Mouse (Mus musculus) MEL (cell line): ENCODE data around the gene Actn3. TPM values are rescaled to one million over a fixed set of nuclear protein-coding genes. Genes with fewer than 3 reads are reported as not detected.

Experiments used
- DNase-seq: peaks from one replicate; pipeline ENCODE4 v3.0.0; 2011; ENCODE audit warnings: low read depth, low spot score
- H3K27ac ChIP-seq: 2 replicates; pipeline ENCODE4 v1.5.1; 2012; ENCODE audit warnings: low read depth, mild to moderate bottlenecking, control low read depth, low read length, moderate library complexity; ENCODE audit not compliant: control insufficient read depth
- H3K27me3 ChIP-seq, 2 experiments: fragments of 150-350 bp in 1 of 2; sonication (generic) in 1 of 2; 2 replicates each; pipeline ENCODE4 v1.6.1; 2012; ENCODE audit warnings: low read length in 2 of 2, mild to moderate bottlenecking in 2 of 2, improper control_type of control experiment in 1 of 2, moderate library complexity in 1 of 2; ENCODE audit not compliant: insufficient read depth in 2 of 2, control insufficient read depth in 1 of 2
- H3K36me3 ChIP-seq, 2 experiments: 2 replicates each; pipeline ENCODE4 v1.6.1; 2012 to 2014; ENCODE audit warnings: low read length in 2 of 2, improper control_type of control experiment in 1 of 2, inconsistent platforms in 1 of 2, mild to moderate bottlenecking in 1 of 2; ENCODE audit not compliant: insufficient read depth in 2 of 2, control insufficient read depth in 1 of 2
- H3K4me1 ChIP-seq, 2 experiments: fragments of 150-350 bp in 1 of 2; sonication (generic) in 1 of 2; 2 replicates each; pipeline ENCODE4 v1.6.1; 2012; ENCODE audit warnings: low read length in 2 of 2, improper control_type of control experiment in 1 of 2, mild to moderate bottlenecking in 1 of 2; ENCODE audit not compliant: insufficient read depth in 2 of 2, control insufficient read depth in 1 of 2
- H3K4me3 ChIP-seq, 2 experiments: fragments of 150-350 bp in 1 of 2; sonication (generic) in 1 of 2; 2 replicates each; pipeline ENCODE4 v1.5.1; 2012; ENCODE audit warnings: low read depth in 2 of 2, low read length in 2 of 2, mild to moderate bottlenecking in 2 of 2, moderate library complexity in 2 of 2, control low read depth in 1 of 2, improper control_type of control experiment in 1 of 2; ENCODE audit not compliant: control insufficient read depth in 1 of 2, insufficient read depth in 1 of 2
- H3K79me2 ChIP-seq: 2 replicates; pipeline ENCODE4 v1.6.1; 2012; ENCODE audit warnings: mild to moderate bottlenecking, low read length, moderate library complexity; ENCODE audit not compliant: control insufficient read depth, poor library complexity, insufficient read depth
- H3K9ac ChIP-seq: 2 replicates; pipeline ENCODE4 v1.6.1; 2012; ENCODE audit warnings: low read depth, mild to moderate bottlenecking, control low read depth, low read length, moderate library complexity; ENCODE audit not compliant: control insufficient read depth, poor library complexity, severe bottlenecking
- H3K9me3 ChIP-seq: fragments of 150-350 bp; sonication (generic); replicated peaks from 2 replicates; pipeline ENCODE4 v1.6.1; 2012; ENCODE audit warnings: mild to moderate bottlenecking, low read length, improper control_type of control experiment, moderate library complexity; ENCODE audit not compliant: insufficient read depth
- BHLHE40 ChIP-seq: IDR thresholded peaks from 2 replicates; pipeline ENCODE4 v1.6.1; 2012; ENCODE audit warnings: low read depth, mild to moderate bottlenecking, inconsistent platforms, low read length, improper control_type of control experiment, borderline replicate concordance
- CHD1 ChIP-seq: IDR thresholded peaks from 2 replicates; pipeline ENCODE4 v1.6.1; 2012; ENCODE audit warnings: low read depth, mild to moderate bottlenecking, inconsistent platforms, low read length, improper control_type of control experiment
- CTCF ChIP-seq, 3 experiments: IDR thresholded peaks in 2 of 3; conservative IDR thresholded peaks in 1 of 3; 2 replicates each; pipeline ENCODE4 v1.5.1; 2011 to 2012; ENCODE audit warnings: low read length in 3 of 3, low read depth in 2 of 3, mild to moderate bottlenecking in 2 of 3, improper control_type of control experiment in 1 of 3, inconsistent platforms in 1 of 3, mixed read lengths in 1 of 3, moderate library complexity in 1 of 3; ENCODE audit not compliant: control insufficient read depth in 1 of 3, insufficient read depth in 1 of 3, poor library complexity in 1 of 3, severe bottlenecking in 1 of 3
- E2F4 ChIP-seq: IDR thresholded peaks from 2 replicates; pipeline ENCODE4 v1.6.1; 2011; ENCODE audit warnings: low read depth, low read length, improper control_type of control experiment, borderline replicate concordance
- ELF1 ChIP-seq: IDR thresholded peaks from 2 replicates; pipeline ENCODE4 v1.6.1; 2014; ENCODE audit warnings: low read depth, mild to moderate bottlenecking, inconsistent platforms, low read length, improper control_type of control experiment, moderate library complexity
- EP300 ChIP-seq, 2 experiments: IDR thresholded peaks; 2 replicates each; pipeline ENCODE4 v1.6.1; 2011; ENCODE audit warnings: improper control_type of control experiment in 2 of 2, low read length in 2 of 2, low read depth in 1 of 2, mild to moderate bottlenecking in 1 of 2
- GATA1 ChIP-seq: IDR thresholded peaks from 2 replicates; pipeline ENCODE4 v1.6.1; 2011; ENCODE audit warnings: low read depth, low read length, improper control_type of control experiment
- JUND ChIP-seq: IDR thresholded peaks from 2 replicates; pipeline ENCODE4 v1.6.1; 2011; ENCODE audit warnings: low read depth, mild to moderate bottlenecking, improper control_type of control experiment, low read length
- KAT2A ChIP-seq: conservative IDR thresholded peaks from 2 replicates; pipeline ENCODE4 v1.6.1; 2012; ENCODE audit warnings: low read depth, low read length, improper control_type of control experiment, inconsistent platforms
- MAFK ChIP-seq: IDR thresholded peaks from 2 replicates; pipeline ENCODE4 v1.6.1; 2011; ENCODE audit warnings: low read depth, mild to moderate bottlenecking, low read length, improper control_type of control experiment, borderline replicate concordance
- MAX ChIP-seq: IDR thresholded peaks from 2 replicates; pipeline ENCODE4 v1.6.1; 2011; ENCODE audit warnings: low read length, improper control_type of control experiment
- MAZ ChIP-seq: IDR thresholded peaks from 2 replicates; pipeline ENCODE4 v1.6.1; 2012; ENCODE audit warnings: low read depth, mild to moderate bottlenecking, inconsistent platforms, low read length, improper control_type of control experiment
- MEF2A ChIP-seq: IDR thresholded peaks from 2 replicates; pipeline ENCODE4 v1.6.1; 2014; ENCODE audit warnings: low read depth, mild to moderate bottlenecking, inconsistent platforms, low read length, improper control_type of control experiment; ENCODE audit not compliant: poor library complexity, insufficient replicate concordance, severe bottlenecking; ENCODE audit errors: extremely low read depth
- MXI1 ChIP-seq: IDR thresholded peaks from 2 replicates; pipeline ENCODE4 v1.6.1; 2011; ENCODE audit warnings: mild to moderate bottlenecking, low read depth, low read length, improper control_type of control experiment
- MYB ChIP-seq: IDR thresholded peaks from 2 replicates; pipeline ENCODE4 v1.6.1; 2011; ENCODE audit warnings: mild to moderate bottlenecking, low read depth, low read length, improper control_type of control experiment
- MYC ChIP-seq: IDR thresholded peaks from 2 replicates; pipeline ENCODE4 v1.6.1; 2011; ENCODE audit warnings: low read depth, mild to moderate bottlenecking, low read length, improper control_type of control experiment, moderate library complexity
- NRF1 ChIP-seq: IDR thresholded peaks from 2 replicates; pipeline ENCODE4 v1.6.1; 2014; ENCODE audit warnings: low read depth, mild to moderate bottlenecking, inconsistent platforms, low read length, improper control_type of control experiment, moderate library complexity; ENCODE audit not compliant: poor library complexity, insufficient read depth, severe bottlenecking
- POLR2A ChIP-seq, 2 experiments: IDR thresholded peaks; 2 replicates each; pipeline ENCODE4 v1.6.1; 2011 to 2012; ENCODE audit warnings: low read length in 2 of 2, mild to moderate bottlenecking in 2 of 2, control low read depth in 1 of 2, improper control_type of control experiment in 1 of 2, low read depth in 1 of 2, moderate library complexity in 1 of 2; ENCODE audit not compliant: control insufficient read depth in 1 of 2, insufficient read depth in 1 of 2, poor library complexity in 1 of 2
- POLR2AphosphoS2 ChIP-seq: IDR thresholded peaks from 2 replicates; pipeline ENCODE4 v1.6.1; 2011; ENCODE audit warnings: low read length, improper control_type of control experiment
- POLR2AphosphoS5 ChIP-seq: IDR thresholded peaks from 2 replicates; pipeline ENCODE4 v1.6.1; 2012; ENCODE audit warnings: low read depth, borderline replicate concordance, mild to moderate bottlenecking, inconsistent platforms, low read length, moderate library complexity, mixed read lengths
- RAD21 ChIP-seq: IDR thresholded peaks from 2 replicates; pipeline ENCODE4 v1.6.1; 2011; ENCODE audit warnings: mild to moderate bottlenecking, low read depth, low read length, improper control_type of control experiment
- RCOR1 ChIP-seq: IDR thresholded peaks from 2 replicates; pipeline ENCODE4 v1.6.1; 2012; ENCODE audit warnings: low read depth, mild to moderate bottlenecking, inconsistent platforms, low read length, improper control_type of control experiment
- SIN3A ChIP-seq: IDR thresholded peaks from 2 replicates; pipeline ENCODE4 v1.6.1; 2012; ENCODE audit warnings: low read length, improper control_type of control experiment, inconsistent platforms
- SMC3 ChIP-seq: IDR thresholded peaks from 2 replicates; pipeline ENCODE4 v1.6.1; 2011; ENCODE audit warnings: low read depth, low read length, improper control_type of control experiment
- TAL1 ChIP-seq: IDR thresholded peaks from 2 replicates; pipeline ENCODE4 v1.6.1; 2012; ENCODE audit warnings: mild to moderate bottlenecking, inconsistent platforms, low read length, moderate library complexity, mixed read lengths
- USF1 ChIP-seq: IDR thresholded peaks from 2 replicates; pipeline ENCODE4 v1.6.1; 2014; ENCODE audit warnings: low read depth, mild to moderate bottlenecking, inconsistent platforms, low read length, improper control_type of control experiment, moderate library complexity
- USF2 ChIP-seq, 2 experiments: IDR thresholded peaks; 2 replicates each; pipeline ENCODE4 v1.6.1; 2011 to 2012; ENCODE audit warnings: improper control_type of control experiment in 2 of 2, low read length in 2 of 2, borderline replicate concordance in 1 of 2, inconsistent platforms in 1 of 2, low read depth in 1 of 2, mild to moderate bottlenecking in 1 of 2; ENCODE audit not compliant: insufficient read depth in 1 of 2
- ZC3H11A ChIP-seq: IDR thresholded peaks from 2 replicates; pipeline ENCODE4 v1.6.1; 2012; ENCODE audit warnings: low read depth, mild to moderate bottlenecking, inconsistent platforms, low read length, improper control_type of control experiment
- ZKSCAN1 ChIP-seq: IDR thresholded peaks from 2 replicates; pipeline ENCODE4 v1.6.1; 2012; ENCODE audit warnings: low read depth, mild to moderate bottlenecking, inconsistent platforms, low read length, improper control_type of control experiment, moderate library complexity
- polyA plus RNA-seq, 2 experiments: library from polyadenylated mRNA; stranded (reverse) in 1 of 2; unstranded in 1 of 2; fragments of >175 nt in 1 of 2; fragments of >200 nt in 1 of 2; gene quantifications; 2 replicates each; pipeline versions ENCODE4 v1.2.1 to v1.2.4; 2012; ENCODE audit warnings: low replicate concordance in 2 of 2, low read depth in 1 of 2; ENCODE audit not compliant: insufficient read length in 2 of 2, insufficient read depth in 1 of 2, missing spikeins in 1 of 2
- total RNA-seq: library from RNA; depleted of rRNA; stranded (reverse); fragments of 300-350 nt; gene quantifications from 2 replicates; pipeline ENCODE4 v1.2.3, GENCODE M21; 2012

The Actn3 gene
- total and polyA plus RNA-seq, 3 experiments: 0.65 to 1.0 TPM; not detected in 1

- 0 out of 2 replicates have a peak, but pooled peaks have one; percentile 33 for TF ChIP-seq USF1
- no peak for TF ChIP-seq CHD1
- no peak for TF ChIP-seq SMC3
- no peak; the same call in 1 of the 2 replicates for TF ChIP-seq KAT2A
- TF ChIP-seq POLR2AphosphoS5: no peak
- peak; percentile 99 for TF ChIP-seq MXI1
- peak; percentile 100 for TF ChIP-seq SIN3A
- no peak for TF ChIP-seq RCOR1
- no peak for TF ChIP-seq USF2 (IDR thresholded peaks at IDR 0.05; ENCODE audit: borderline replicate concordance in 1 of 2, insufficient read depth in 1 of 2, low read depth in 1 of 2, low read length in 2 of 2)
- no peak for TF ChIP-seq ZC3H11A
- TF ChIP-seq MAX: peak; percentile 72
- TF ChIP-seq MEF2A: no peak
- TF ChIP-seq ELF1: peak; percentile 86
- TF ChIP-seq POLR2A (IDR thresholded peaks at IDR 0.05; ENCODE audit: control insufficient read depth in 1 of 2, insufficient read depth in 1 of 2, low read depth in 1 of 2, low read length in 2 of 2, poor library complexity in 1 of 2): peak; percentile 60 to 73
- peak; percentile 97 for TF ChIP-seq NRF1
Observed at GRCm38 (mm10) chr19:4839149-4839548, 38.6 kb downstream of the Actn3 start, which contains the start of the genes Ccs and Ccdc87 (continued).

- Histone ChIP-seq H3K36me3 (peaks cover 0 to 6% of the 10 kb centered on the region in 2 experiments; a peak in 2 of 4 replicates), H3K27me3 (no peaks in the 10 kb centered on the region), H3K4me3 (peak overlapping the region; percentile 77 to 91), H3K79me2 (peaks cover 8% of the 10 kb centered on the region), H3K4me1 (peaks cover 17 to 19% of the 10 kb centered on the region in 2 experiments), H3K27ac (no peak overlapping the region), H3K9ac (peak overlapping the region; percentile 74), H3K9me3 (no peaks in the 10 kb centered on the region)
- no peak for DNase-seq
- TF ChIP-seq E2F4 (no peak), MYC (peak; percentile 67; the same call in 1 of the 2 replicates)
Observed at GRCm38 (mm10) chr19:4838526-4839140, 39.1 kb downstream of the Actn3 start.

- H3K36me3 ChIP-seq: peaks cover 0 to 6% of the 10 kb centered on the region in 2 experiments; a peak in 3 of 4 replicates
- no peak for TF ChIP-seq CHD1
- no peak for TF ChIP-seq EP300 (IDR thresholded peaks at IDR 0.05; ENCODE audit: low read depth in 1 of 2, low read length in 2 of 2)
- no peak for TF ChIP-seq KAT2A
- TF ChIP-seq POLR2AphosphoS5: no peak
- TF ChIP-seq CTCF (IDR thresholded peaks at IDR 0.05 in 2 of 3, conservative IDR thresholded peaks at IDR 0.05 in 1 of 3; ENCODE audit: control insufficient read depth in 1 of 3, insufficient read depth in 1 of 3, low read depth in 2 of 3, low read length in 3 of 3, poor library complexity in 1 of 3, severe bottlenecking in 1 of 3): no peak
- no peak for TF ChIP-seq SIN3A
- TF ChIP-seq ZKSCAN1: no peak
- TF ChIP-seq JUND: no peak
- no peak for TF ChIP-seq MYB
- TF ChIP-seq MAZ: no peak
- no peak for TF ChIP-seq GATA1
- no peak for TF ChIP-seq E2F4
- no peak for TF ChIP-seq BHLHE40
- no peak for TF ChIP-seq MXI1
- no peak for TF ChIP-seq TAL1
- no peak for TF ChIP-seq POLR2AphosphoS2
- TF ChIP-seq MAFK: no peak
- no peak for TF ChIP-seq RAD21
- no peak for TF ChIP-seq NRF1
- peaks cover 11 to 19% of the 10 kb centered on the region in 2 experiments for H3K4me1 ChIP-seq
- no peak overlapping the region for H3K27ac ChIP-seq
- no peak overlapping the region for H3K9ac ChIP-seq
- no peaks in the 10 kb centered on the region for H3K9me3 ChIP-seq
- no peaks in the 10 kb centered on the region for H3K27me3 ChIP-seq
- peaks cover 8% of the 10 kb centered on the region for H3K79me2 ChIP-seq
- H3K4me3 ChIP-seq: no peak overlapping the region
- DNase-seq: no peak
Observed at GRCm38 (mm10) chr19:4837049-4837448, 40.7 kb downstream of the Actn3 start.
